Mouse (Mus musculus) heart, embryonic 14.5 days (tissue): ENCODE measurements around the gene Olfr66. TPM values are rescaled to one million over a fixed set of nuclear protein-coding genes. Genes with fewer than 3 reads are reported as not detected.

ENCODE experiments used
- ATAC-seq: fragments of 200-750 bp; cut with Nextera tagmentation; 2 replicates; pipeline ENCODE4 v1.8.0; 2017; ENCODE audit warnings: low read depth, moderate TSS enrichment; ENCODE audit not compliant: insufficient number of reproducible peaks, insufficient read depth, low FRiP score
- H3K27ac ChIP-seq, 2 experiments: fragments of 200-500 bp in 1 of 2; fragments of 300-500 bp in 1 of 2; sonication (generic) in 1 of 2; replicated peaks in 1 of 2; 2 replicates each; pipeline ENCODE4 v1.5.1; 2012 to 2014; ENCODE audit warnings: low read depth in 2 of 2, low read length in 2 of 2, control low read depth in 1 of 2, mild to moderate bottlenecking in 1 of 2, mixed read lengths in 1 of 2; ENCODE audit not compliant: control insufficient read depth in 1 of 2, insufficient read depth in 1 of 2
- H3K27me3 ChIP-seq: fragments of 300-500 bp; sonication (generic); 2 replicates; pipeline ENCODE4 v1.6.1; 2014; ENCODE audit warnings: mild to moderate bottlenecking, low read length, control low read depth; ENCODE audit not compliant: control insufficient read depth, insufficient read depth
- H3K36me3 ChIP-seq: fragments of 300-500 bp; sonication (generic); 2 replicates; pipeline ENCODE4 v1.6.1; 2014; ENCODE audit warnings: mild to moderate bottlenecking, control low read depth, low read length, mixed read lengths; ENCODE audit not compliant: control insufficient read depth, insufficient read depth
- H3K4me1 ChIP-seq, 2 experiments: fragments of 200-500 bp in 1 of 2; fragments of 300-500 bp in 1 of 2; sonication (generic) in 1 of 2; 2 replicates each; pipeline ENCODE4 v1.6.1; 2012 to 2014; ENCODE audit warnings: low read length in 2 of 2, control low read depth in 1 of 2, mixed read lengths in 1 of 2; ENCODE audit not compliant: control insufficient read depth in 2 of 2, insufficient read depth in 2 of 2
- H3K4me2 ChIP-seq: fragments of 300-500 bp; sonication (generic); 2 replicates; pipeline ENCODE4 v1.6.1; 2014; ENCODE audit warnings: mild to moderate bottlenecking, low read length
- H3K4me3 ChIP-seq, 2 experiments: fragments of 200-500 bp in 1 of 2; fragments of 300-500 bp in 1 of 2; sonication (generic) in 1 of 2; 2 replicates each; pipeline ENCODE4 v1.5.1; 2012 to 2014; ENCODE audit warnings: low read length in 2 of 2, mild to moderate bottlenecking in 2 of 2, control low read depth in 1 of 2, low read depth in 1 of 2, moderate library complexity in 1 of 2; ENCODE audit not compliant: control insufficient read depth in 1 of 2, insufficient read depth in 1 of 2
- H3K9ac ChIP-seq: fragments of 300-500 bp; sonication (generic); 2 replicates; pipeline ENCODE4 v1.6.1; 2014; ENCODE audit warnings: mild to moderate bottlenecking, low read length
- H3K9me3 ChIP-seq: fragments of 300-500 bp; sonication (generic); 2 replicates; pipeline ENCODE4 v1.6.1; 2016; ENCODE audit warnings: low read length, control low read depth; ENCODE audit not compliant: control insufficient read depth
- WGBS: fragments of 180-500 bp; shearing (Covaris S2); extraction: QIAGEN DNeasy Blood & Tissue Kit; methylation state at CpG from one replicate; pipeline ENCODE4 v1.1.7; 2014; 5-methylcytosine and 5-hydroxymethylcytosine counted together
- polyA plus RNA-seq: library from polyadenylated mRNA; unstranded; fragments of >200 nt; fragmentation: Nextera tagmentation; extraction: Ambion mirVana; gene quantifications from 2 replicates; pipeline ENCODE4 v1.2.1, GENCODE M21; 2014

Olfr66 gene
- not detected in 2 replicates for polyA plus RNA-seq

- H3K4me1 ChIP-seq = no peaks in the 10 kb centered on the region
- H3K9ac ChIP-seq = no peak within 1 kb of the TSS
- H3K4me2 ChIP-seq = no peak within 1 kb of the TSS
- no peaks in the 10 kb centered on the region for H3K36me3 ChIP-seq
- H3K27me3 ChIP-seq = no peaks in the 10 kb centered on the region
- no peak for ATAC-seq
- H3K9me3 ChIP-seq = 0 out of 2 replicates have a peak, but pooled peaks cover 4% of the 10 kb centered on the region
- H3K27ac ChIP-seq = no peak within 1 kb of the TSS
- H3K4me3 ChIP-seq = no peak within 1 kb of the TSS
Observed at GRCm38 (mm10) chr7:103886152-103886551, at the start of gene Olfr66. Gene Olfr66, minus strand, starts transcription at chr7:103886252.

GRCm38 (mm10) chr7:103934264-103934663 is 48.2 kb upstream of the Olfr66 start, which contains the start of gene Olfr632:
Gene Olfr632, plus strand, starts transcription at chr7:103934347.
- H3K9ac ChIP-seq = no peak within 1 kb of the TSS
- no peaks in the 10 kb centered on the region for H3K9me3 ChIP-seq
- no peak within 1 kb of the TSS for H3K4me2 ChIP-seq
- H3K4me1 ChIP-seq = no peaks in the 10 kb centered on the region
- no peak within 1 kb of the TSS for H3K27ac ChIP-seq
- no peaks in the 10 kb centered on the region for H3K27me3 ChIP-seq
- ATAC-seq = no peak
- 49% methylated on average over 2 of the region's 2 CpGs for WGBS
- no peak within 1 kb of the TSS for H3K4me3 ChIP-seq
- no peaks in the 10 kb centered on the region for H3K36me3 ChIP-seq

GRCm38 (mm10) chr7:103928525-103928924 is 42.5 kb upstream of the Olfr66 start, which contains the start of gene Olfr631:
Gene Olfr631, plus strand, starts transcription at chr7:103928825.
- Histone ChIP-seq H3K36me3 (no peaks in the 10 kb centered on the region), H3K4me2 (no peak within 1 kb of the TSS), H3K9me3 (no peaks in the 10 kb centered on the region), H3K9ac (no peak within 1 kb of the TSS), H3K4me3 (no peak within 1 kb of the TSS), H3K27ac (no peak within 1 kb of the TSS), H3K27me3 (no peaks in the 10 kb centered on the region), H3K4me1 (no peaks in the 10 kb centered on the region)
- ATAC-seq = no peak

- H3K4me3 ChIP-seq = no peak overlapping the region
- H3K4me2 ChIP-seq = no peak overlapping the region
- no peak for ATAC-seq
- no peaks in the 10 kb centered on the region for H3K27me3 ChIP-seq
- no peak overlapping the region for H3K27ac ChIP-seq
- H3K36me3 ChIP-seq = no peaks in the 10 kb centered on the region
- H3K9ac ChIP-seq = no peak overlapping the region
- H3K9me3 ChIP-seq = no peaks in the 10 kb centered on the region
- H3K4me1 ChIP-seq = no peaks in the 10 kb centered on the region
Observed at GRCm38 (mm10) chr7:103915338-103915737, 29.3 kb upstream of the Olfr66 start.

- Histone ChIP-seq H3K36me3 (no peaks in the 10 kb centered on the region), H3K4me2 (no peak overlapping the region), H3K4me3 (no peak overlapping the region), H3K9me3 (no peaks in the 10 kb centered on the region), H3K27ac (no peak overlapping the region), H3K27me3 (no peaks in the 10 kb centered on the region), H3K9ac (no peak overlapping the region), H3K4me1 (no peaks in the 10 kb centered on the region)
- ATAC-seq = no peak
- WGBS = 52% methylated on average over 8 of the region's 8 CpGs
Observed at GRCm38 (mm10) chr7:103912969-103913511, 27.0 kb upstream of the Olfr66 start.

GRCm38 (mm10) chr7:103910047-103910446 is 24.0 kb upstream of the Olfr66 start:
- Histone ChIP-seq H3K36me3 (no peaks in the 10 kb centered on the region), H3K4me3 (no peak overlapping the region), H3K27me3 (no peaks in the 10 kb centered on the region), H3K27ac (no peak overlapping the region), H3K9me3 (no peaks in the 10 kb centered on the region), H3K4me1 (no peaks in the 10 kb centered on the region), H3K9ac (no peak overlapping the region), H3K4me2 (no peak overlapping the region)
- ATAC-seq = peak; percentile 73
- WGBS = 2% methylated on average over 3 of the region's 3 CpGs

- no peak within 1 kb of the TSS for H3K4me3 ChIP-seq
- H3K9ac ChIP-seq = no peak within 1 kb of the TSS
- no peaks in the 10 kb centered on the region for H3K27me3 ChIP-seq
- no peaks in the 10 kb centered on the region for H3K9me3 ChIP-seq
- no peaks in the 10 kb centered on the region for H3K4me1 ChIP-seq
- no peak within 1 kb of the TSS for H3K4me2 ChIP-seq
- no peaks in the 10 kb centered on the region for H3K36me3 ChIP-seq
- no peak for ATAC-seq
- no peak within 1 kb of the TSS for H3K27ac ChIP-seq
- WGBS = 54% methylated on average over 2 of the region's 2 CpGs
Observed at GRCm38 (mm10) chr7:103903187-103903586, 17.1 kb upstream of the Olfr66 start, which contains the start of gene Olfr65. Gene Olfr65, plus strand, starts transcription at chr7:103903487.

- H3K36me3 ChIP-seq = no peaks in the 10 kb centered on the region
- H3K27ac ChIP-seq = no peak within 1 kb of the TSS
- no peaks in the 10 kb centered on the region for H3K27me3 ChIP-seq
- no peaks in the 10 kb centered on the region for H3K4me1 ChIP-seq
- no peak within 1 kb of the TSS for H3K4me3 ChIP-seq
- no peaks in the 10 kb centered on the region for H3K9me3 ChIP-seq
- WGBS = 54% methylated on average over 1 of the region's 1 CpGs
- no peak within 1 kb of the TSS for H3K4me2 ChIP-seq
- ATAC-seq = no peak
- H3K9ac ChIP-seq = no peak within 1 kb of the TSS
Observed at GRCm38 (mm10) chr7:103894385-103894784, 8.3 kb upstream of the Olfr66 start, which contains the start of gene Olfr64. Gene Olfr64, minus strand, starts transcription at chr7:103894485.
